Mouse (Mus musculus): ENCODE data around the gene Tnrc18.

GRCm38 (mm10) chr5:142764889-142765288 is 52.6 kb downstream of the Tnrc18 start:
- TF ChIP-seq POLR2A (IDR thresholded peaks at IDR 0.05; ENCODE audit: extremely low read depth, insufficient read depth, low read length) (no peak), CTCF (IDR thresholded peaks at IDR 0.05; ENCODE audit: low read depth, low read length) (no peak)
